Mouse (Mus musculus) adrenal gland, adult 2 months (tissue): ENCODE measurements around the gene Gm20888. TPM values are rescaled to one million over a fixed set of nuclear protein-coding genes. Genes with fewer than 3 reads are reported as not detected.
"Not testable (repeated sequence)": the region's sequence is repeated elsewhere in the genome, so short reads cannot be mapped to it uniquely, and the experiment has no call there.

Experiments
- DNase-seq: peaks from one replicate; pipeline ENCODE4 v3.0.0; 2021
- long read RNA-seq: library from polyadenylated mRNA; stranded (forward); transcript quantifications from one replicate; pipeline ENCODE4 v2.0.0, GENCODE M21; 2021
- polyA plus RNA-seq: library from polyadenylated mRNA; depleted of rRNA; stranded (reverse); fragments of >200 nt; gene quantifications from 2 replicates; pipeline ENCODE4 v1.2.3, GENCODE M21; 2012; rRNA removed
- total RNA-seq, 2 experiments: library from RNA; stranded (reverse); gene quantifications; 2 replicates each; pipeline ENCODE4 v1.2.3; 2021

The Gm20888 gene
- total RNA-seq, result not detected
- not detected in 2 replicates for polyA plus RNA-seq
- long read RNA-seq, result 0 reads

GRCm38 (mm10) chrY:70441582-70441981 is at the start of gene Gm20888:
TSS of gene Gm20888 (plus strand) at chrY:70441882.
- DNase-seq, result not testable (repeated sequence)

Other genes starting within 250 kb of the Gm20888 start
- gene Gm21118, start 168.2 kb upstream of the Gm20888 start, total RNA-seq, result not detected
- not detected in 2 replicates for gene Gm21118, start 168.2 kb upstream of the Gm20888 start, polyA plus RNA-seq
- gene Gm29423, start 138.6 kb upstream of the Gm20888 start, total RNA-seq, result not detected
- not detected in 2 replicates for gene Gm29423, start 138.6 kb upstream of the Gm20888 start, polyA plus RNA-seq
- not detected for gene Gm29644, start 138.5 kb upstream of the Gm20888 start, total RNA-seq
- not detected in 2 replicates for gene Gm29644, start 138.5 kb upstream of the Gm20888 start, polyA plus RNA-seq